8 mouse cellular contexts compared by ENCODE assay signal in genomic region chr8:88521541-88522414, GRCm38 (mm10). TPM values are rescaled to one million over a fixed set of nuclear protein-coding genes. Genes with fewer than 3 reads are reported as not detected.
DNase-seq lines count a peak whose midpoint lies in the region; ATAC-seq and TF ChIP-seq lines count a peak whose summit lies in the region.

No protein-coding gene starts in this region.

- no peak for TF ChIP-seq POLR2A in cortical plate, adult 2 months (IDR thresholded peaks at IDR 0.05; ENCODE audit: extremely low read depth, insufficient read depth, low read length)

- 1% methylated on average over 55 of the region's 65 CpGs for WGBS in heart, embryonic 10.5 days
- under 1% methylated on average over 47 of the region's 65 CpGs for WGBS in hindbrain, embryonic 12.5 days
- under 1% methylated on average over 49 of the region's 65 CpGs for WGBS in lung, embryonic 15.5 days
- under 1% methylated on average over 49 of the region's 65 CpGs for WGBS in stomach, embryonic 16.5 days

- H3K27ac ChIP-seq in heart, embryonic 10.5 days = peak overlapping the region; percentile 90
- no peak overlapping the region for H3K27ac ChIP-seq in ES-E14 (ENCODE audit: insufficient read depth, low read depth, low read length, poor library complexity, severe bottlenecking)
- peak overlapping the region; percentile 12; the same call in 1 of the 2 replicates for H3K27ac ChIP-seq in cortical plate, adult 2 months (ENCODE audit: insufficient read depth, low read length)
- peak overlapping the region; percentile 78 for H3K27ac ChIP-seq in hindbrain, embryonic 12.5 days
- H3K27ac ChIP-seq in lung, embryonic 15.5 days = peak overlapping the region; percentile 84
- H3K27ac ChIP-seq in stomach, embryonic 16.5 days (ENCODE audit: low read length) = peak overlapping the region; percentile 62; the same call in 1 of the 2 replicates

- peaks cover 71% of the 10 kb centered on the region for H3K4me1 ChIP-seq in heart, embryonic 10.5 days
- peaks cover 0 to 3% of the 10 kb centered on the region in 2 experiments; a peak in 1 of 4 replicates for H3K4me1 ChIP-seq in ES-E14 (ENCODE audit: control insufficient read depth in 2 of 2, insufficient read depth in 2 of 2, low read length in 2 of 2, poor library complexity in 1 of 2)
- H3K4me1 ChIP-seq in cortical plate, adult 2 months (ENCODE audit: control insufficient read depth, insufficient read depth, low read length) = peaks cover 2% of the 10 kb centered on the region; the same call in 1 of the 2 replicates
- peaks cover 56% of the 10 kb centered on the region for H3K4me1 ChIP-seq in hindbrain, embryonic 12.5 days
- H3K4me1 ChIP-seq in lung, embryonic 15.5 days = peaks cover 49% of the 10 kb centered on the region
- H3K4me1 ChIP-seq in stomach, embryonic 16.5 days (ENCODE audit: control insufficient read depth, insufficient read depth, low read length) = peaks cover 13% of the 10 kb centered on the region

- no peaks in the 10 kb centered on the region for H3K9me3 ChIP-seq in heart, embryonic 10.5 days
- no peaks in the 10 kb centered on the region for H3K9me3 ChIP-seq in ES-E14 (ENCODE audit: control insufficient read depth, insufficient read depth, low read depth, low read length)
- H3K9me3 ChIP-seq in hindbrain, embryonic 12.5 days (replicated peaks) = no peaks in the 10 kb centered on the region
- H3K9me3 ChIP-seq in lung, embryonic 15.5 days = no peaks in the 10 kb centered on the region
- H3K9me3 ChIP-seq in stomach, embryonic 16.5 days (replicated peaks; ENCODE audit: control insufficient read depth, low read length) = no peaks in the 10 kb centered on the region

- peak overlapping the region; percentile 91 for H3K4me3 ChIP-seq in heart, embryonic 10.5 days
- H3K4me3 ChIP-seq in ES-E14 (ENCODE audit: insufficient read depth in 1 of 2, low read depth in 1 of 2, low read length in 2 of 2, poor library complexity in 1 of 2, severe bottlenecking in 1 of 2) = peak overlapping the region; percentile 77 to 80
- H3K4me3 ChIP-seq in cortical plate, adult 2 months (ENCODE audit: insufficient read depth, low read length) = peak overlapping the region; percentile 63
- H3K4me3 ChIP-seq in hindbrain, embryonic 12.5 days = peak overlapping the region; percentile 88
- H3K4me3 ChIP-seq in lung, embryonic 15.5 days = peak overlapping the region; percentile 91
- peak overlapping the region; percentile 70 for H3K4me3 ChIP-seq in stomach, embryonic 16.5 days (replicated peaks; ENCODE audit: low read length)

- peak overlapping the region; percentile 93 for H3K4me2 ChIP-seq in hindbrain, embryonic 12.5 days (replicated peaks)
- peak overlapping the region; percentile 98 for H3K4me2 ChIP-seq in lung, embryonic 15.5 days
- H3K4me2 ChIP-seq in stomach, embryonic 16.5 days (ENCODE audit: low read depth, low read length) = peak overlapping the region; percentile 89

- H3K36me3 ChIP-seq in heart, embryonic 10.5 days = no peaks in the 10 kb centered on the region
- no peaks in the 10 kb centered on the region for H3K36me3 ChIP-seq in ES-E14 (ENCODE audit: control insufficient read depth, insufficient read depth, low read length, poor library complexity, severe bottlenecking)
- no peaks in the 10 kb centered on the region for H3K36me3 ChIP-seq in hindbrain, embryonic 12.5 days
- H3K36me3 ChIP-seq in lung, embryonic 15.5 days = no peaks in the 10 kb centered on the region
- H3K36me3 ChIP-seq in stomach, embryonic 16.5 days (ENCODE audit: control insufficient read depth, insufficient read depth, low read length) = no peaks in the 10 kb centered on the region

- H3K9ac ChIP-seq in ES-E14 (ENCODE audit: insufficient read depth, low read depth, low read length, poor library complexity, severe bottlenecking) = peak overlapping the region; percentile 65
- H3K9ac ChIP-seq in hindbrain, embryonic 12.5 days = peak overlapping the region; percentile 83
- peak overlapping the region; percentile 85 for H3K9ac ChIP-seq in lung, embryonic 15.5 days
- H3K9ac ChIP-seq in stomach, embryonic 16.5 days (ENCODE audit: low read length) = peak overlapping the region; percentile 86

- peak; percentile 44 for ATAC-seq in hindbrain, embryonic 12.5 days (ENCODE audit: low FRiP score)
- ATAC-seq in lung, embryonic 15.5 days (ENCODE audit: borderline replicate concordance, extremely low read depth, low FRiP score, low TSS enrichment) = peak; percentile 56
- peak; percentile 35; the same call in 1 of the 2 replicates for ATAC-seq in stomach, embryonic 16.5 days (ENCODE audit: insufficient read depth, low FRiP score)

- TF ChIP-seq CTCF in cortical plate, adult 2 months (IDR thresholded peaks at IDR 0.05; ENCODE audit: extremely low read depth, insufficient read depth, low read length) = no peak

- intact Hi-C loops in left cerebral cortex, postnatal 36 days (cut with DNase I) = loop anchor here (5.0 kb wide), 2 partner anchors 69 to 159 kb away; partner anchors contain the start of gene Brd7

- in situ Hi-C loops in ES-E14 (cut with MboI; ENCODE audit: low sequenced_read_pairs in 2 of 2, unreplicated experiment in 2 of 2) = no loop called here

- peaks cover 47% of the 10 kb centered on the region for H3K27me3 ChIP-seq in heart, embryonic 10.5 days (ENCODE audit: insufficient read depth, poor library complexity, severe bottlenecking)
- peaks cover 14% of the 10 kb centered on the region for H3K27me3 ChIP-seq in hindbrain, embryonic 12.5 days
- H3K27me3 ChIP-seq in lung, embryonic 15.5 days = 0 out of 2 replicates have a peak, but pooled peaks cover 3% of the 10 kb centered on the region
- H3K27me3 ChIP-seq in stomach, embryonic 16.5 days (ENCODE audit: control insufficient read depth, insufficient read depth, low read length) = peaks cover 24% of the 10 kb centered on the region

- DNase-seq in heart, embryonic 10.5 days (ENCODE audit: low spot score) = no peak
- no peak for DNase-seq in heart, adult 8-10 months (ENCODE audit: low spot score)
- DNase-seq in ES-E14 (ENCODE audit: low read depth, low spot score) = peak; percentile 7
- no peak for DNase-seq in left cerebral cortex, postnatal 36 days (ENCODE audit: low spot score in 2 of 2)

TF ChIP-seq in ES-E14, 5 proteins besides CTCF, POLR2A, EP300 and RAD21:
- TF ChIP-seq MAFK (IDR thresholded peaks at IDR 0.05; ENCODE audit: insufficient read depth, low read depth, low read length) = no peak
- no peak for TF ChIP-seq CHD2 (IDR thresholded peaks at IDR 0.05; ENCODE audit: low read depth, low read length)
- TF ChIP-seq HCFC1 (IDR thresholded peaks at IDR 0.05; ENCODE audit: borderline replicate concordance, insufficient read depth, low read length) = no peak
- TF ChIP-seq ZNF384 (IDR thresholded peaks at IDR 0.05; ENCODE audit: low read depth, low read length) = no peak
- no peak for TF ChIP-seq ZC3H11A (IDR thresholded peaks at IDR 0.05; ENCODE audit: borderline replicate concordance, low read depth, low read length)

RNA-seq across cellular contexts. Expression of gene Nkd1, which starts 0.6 kb away (rescaled TPM):
- 21.9 and 38.0 TPM in 2 replicates for polyA plus RNA-seq in heart, embryonic 10.5 days (2016; fragmentation: Nextera tagmentation; extraction: Ambion mirVana)
- total RNA-seq in heart, adult 8-10 months (2022) = 1 to 10 TPM; 1.8 to 2.3 (median 2.0) TPM
- 1.0 and 1.8 TPM in 2 replicates for total RNA-seq in ES-E14 (2012; rRNA removed)
- polyA plus RNA-seq in cortical plate, adult 2 months (2012; rRNA removed) = 20.6 and 22.7 TPM in 2 replicates
- polyA plus RNA-seq in hindbrain, embryonic 12.5 days (2016; fragmentation: Nextera tagmentation; extraction: Ambion mirVana) = 106 and 111 TPM in 2 replicates
- polyA plus RNA-seq in lung, embryonic 15.5 days (2015; fragmentation: Nextera tagmentation; extraction: Ambion mirVana) = 56.4 TPM in 2 replicates
- polyA plus RNA-seq in stomach, embryonic 16.5 days (2015; fragmentation: Nextera tagmentation; extraction: Ambion mirVana) = 36.4 and 36.8 TPM in 2 replicates
- total RNA-seq in left cerebral cortex, postnatal 36 days (2021) = 10 to 100 TPM; 18.8 to 18.9 TPM
